Mouse (Mus musculus) bone marrow, adult 2 months (tissue): ENCODE measurements around the gene Olfr658.

Source experiments
- CTCF ChIP-seq: fragments of 200-500 bp; IDR thresholded peaks from 2 replicates; pipeline ENCODE4 v1.5.1; 2011; ENCODE audit warnings: low read length, control low read depth; ENCODE audit not compliant: control insufficient read depth, insufficient read depth
- POLR2A ChIP-seq: fragments of 200-500 bp; IDR thresholded peaks from 2 replicates; pipeline ENCODE4 v1.6.1; 2011; ENCODE audit warnings: low read depth, mild to moderate bottlenecking, control low read depth, low read length, borderline replicate concordance; ENCODE audit not compliant: control insufficient read depth

DNA sequence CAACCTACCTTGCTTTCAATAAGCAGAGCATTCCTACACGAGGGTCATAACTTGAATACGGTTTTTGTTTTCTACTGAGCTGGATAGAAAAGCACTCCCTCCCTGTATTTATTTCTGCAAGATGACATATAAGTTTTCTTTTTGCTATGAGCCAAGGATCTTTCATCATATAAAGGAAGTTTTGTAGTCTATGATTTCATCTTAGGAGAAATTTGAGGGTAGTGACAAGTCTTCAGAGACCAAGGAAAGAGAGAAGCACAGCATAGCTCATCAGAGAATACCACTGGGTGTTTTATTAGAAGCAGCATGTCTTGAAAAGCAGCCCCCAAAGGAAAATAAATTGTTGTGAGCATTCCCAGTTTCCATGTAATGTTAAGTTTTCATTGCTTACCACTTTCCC is 45.4 kb downstream of the Olfr658 start, which contains the start of gene Olfr655:
- TF ChIP-seq CTCF: no peak
- TF ChIP-seq POLR2A: no peak
